Mouse (Mus musculus): ENCODE measurements at regions not wholly inside any gene's neighbourhood (a gene's known extent, or its start where the extent isn't known, plus 50 kb on each side); places are given as distances from the start of the nearest gene placed in this dataset.

GRCm38 (mm10) chr10:122197703-122198102 is 100.5 kb upstream of the Rxylt1 start:
- TF ChIP-seq CTCF (IDR thresholded peaks at IDR 0.05; ENCODE audit: control insufficient read depth, insufficient read depth, insufficient read length) (no peak), MAX (IDR thresholded peaks at IDR 0.05) (no peak), CEBPB (IDR thresholded peaks at IDR 0.05; ENCODE audit: low read depth) (no peak), MYOD1 (IDR thresholded peaks at IDR 0.05; ENCODE audit: control insufficient read depth, insufficient read length, low read depth) (no peak), MYOG (IDR thresholded peaks at IDR 0.05; ENCODE audit: control insufficient read depth, extremely low read depth, insufficient read length) (no peak)

All from C2C12 (cell line).